Mouse (Mus musculus) testis, adult 2 months (tissue): ENCODE measurements at regions not wholly inside any gene's neighbourhood (a gene's known extent, or its start where the extent isn't known, plus 50 kb on each side); places are given as distances from the start of the nearest gene placed in this dataset.

Experiments
- CTCF ChIP-seq: fragments of 200-500 bp; IDR thresholded peaks from 2 replicates; pipeline ENCODE4 v1.5.1; 2012; ENCODE audit warnings: low read depth, mild to moderate bottlenecking, inconsistent platforms, low read length, moderate library complexity; ENCODE audit not compliant: control insufficient read depth, insufficient read depth, insufficient replicate concordance
- POLR2A ChIP-seq: fragments of 200-500 bp; IDR thresholded peaks from 2 replicates; pipeline ENCODE4 v1.6.1; 2012; ENCODE audit warnings: low read depth, mild to moderate bottlenecking, inconsistent platforms, low read length, moderate library complexity; ENCODE audit not compliant: control insufficient read depth

DNA sequence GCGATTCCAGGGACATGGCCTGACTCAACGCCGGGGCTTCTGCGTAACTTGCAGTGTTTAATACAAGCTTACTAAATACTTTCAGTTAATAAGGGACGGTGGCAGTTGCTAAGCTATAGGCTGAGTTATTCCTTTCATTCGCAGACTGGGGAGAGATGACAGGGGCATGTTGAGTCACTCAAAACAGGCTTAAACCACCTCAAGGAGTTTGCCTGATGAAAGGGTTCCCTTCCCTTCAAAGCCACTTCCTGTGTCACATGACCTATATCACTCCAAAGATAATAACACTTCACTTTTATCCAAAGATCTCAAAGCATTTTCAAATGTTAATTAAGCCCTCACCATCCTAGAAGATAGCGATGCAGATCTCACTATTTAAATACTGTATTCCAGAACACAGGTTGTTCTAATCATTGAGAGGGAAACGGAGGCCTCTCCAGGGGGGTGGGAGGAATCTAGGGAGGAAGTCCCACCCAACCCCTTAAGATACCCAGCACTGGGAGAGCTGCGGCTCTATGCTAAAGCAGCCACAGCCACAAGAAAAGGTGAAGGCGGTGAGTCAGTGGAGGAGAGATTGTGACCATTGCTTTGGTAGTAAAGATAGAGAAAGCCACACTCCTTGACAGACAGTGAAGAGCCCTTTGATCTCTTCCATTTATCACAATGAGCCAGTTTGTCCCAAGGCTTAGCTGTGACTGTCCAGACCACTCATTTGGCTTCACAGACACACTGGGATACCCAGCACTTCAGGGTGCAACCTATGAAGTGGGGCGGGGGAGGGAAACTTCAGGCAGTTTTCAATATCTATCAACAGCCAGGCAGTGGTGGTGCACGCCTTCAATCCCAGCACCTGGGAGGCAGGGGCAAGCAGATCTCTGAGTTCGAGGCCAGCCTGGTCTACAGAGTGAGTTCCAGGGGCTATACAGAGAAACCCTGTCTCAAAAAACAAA, 182.0 kb upstream of the Cdkn3 start:
- no peak for TF ChIP-seq CTCF
- no peak for TF ChIP-seq POLR2A
